Mouse (Mus musculus): ENCODE measurements around the gene Setd4. TPM values are rescaled to one million over a fixed set of nuclear protein-coding genes. Genes with fewer than 3 reads are reported as not detected.

Gene Setd4
- polyA plus RNA-seq, 1 experiment, result 20.4 TPM

- TF ChIP-seq CTCF (IDR thresholded peaks at IDR 0.05; ENCODE audit: extremely low read depth, insufficient read depth, low read length), result no peak
- no peak for TF ChIP-seq POLR2A (IDR thresholded peaks at IDR 0.05; ENCODE audit: extremely low read depth, insufficient read depth, low read length)
- H3K4me3 ChIP-seq (ENCODE audit: insufficient read depth, low read length), result no peak overlapping the region
- H3K4me1 ChIP-seq (ENCODE audit: control insufficient read depth, insufficient read depth, low read length), result no peaks in the 10 kb centered on the region; the same call in 1 of the 2 replicates
- no peak overlapping the region for H3K27ac ChIP-seq (ENCODE audit: insufficient read depth, low read length)
Observed at GRCm38 (mm10) chr16:93609796-93610195, 5.9 kb upstream of the Setd4 start.

- no peaks in the 10 kb centered on the region; the same call in 1 of the 2 replicates for H3K4me1 ChIP-seq (ENCODE audit: control insufficient read depth, insufficient read depth, low read length)
- no peak overlapping the region for H3K27ac ChIP-seq (ENCODE audit: insufficient read depth, low read length)
- no peak for TF ChIP-seq POLR2A (IDR thresholded peaks at IDR 0.05; ENCODE audit: extremely low read depth, insufficient read depth, low read length)
- no peak for TF ChIP-seq CTCF (IDR thresholded peaks at IDR 0.05; ENCODE audit: extremely low read depth, insufficient read depth, low read length)
- H3K4me3 ChIP-seq (ENCODE audit: insufficient read depth, low read length), result no peak overlapping the region; the same call in 1 of the 2 replicates
Observed at GRCm38 (mm10) chr16:93608731-93609130, 4.9 kb upstream of the Setd4 start.

DNA sequence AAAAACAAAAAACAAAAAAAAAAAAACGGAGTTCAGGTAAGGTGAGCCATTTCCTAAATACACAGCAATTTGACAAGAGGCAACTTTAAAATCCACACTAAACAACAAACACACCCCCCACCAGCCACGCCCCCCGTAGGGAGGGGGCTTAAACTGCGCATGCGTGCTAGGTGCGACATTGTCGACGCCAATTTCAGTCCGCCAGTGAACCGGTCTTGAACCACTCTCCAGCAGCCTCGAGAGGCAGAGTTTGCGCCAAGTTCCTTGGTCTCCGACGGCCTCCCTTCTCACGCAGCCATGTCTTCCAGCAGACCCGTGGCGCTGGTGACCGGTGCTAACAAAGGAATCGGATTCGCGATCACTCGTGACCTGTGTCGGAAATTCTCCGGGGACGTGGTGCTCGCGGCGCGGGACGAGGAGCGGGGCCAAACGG, 3.8 kb upstream of the Setd4 start:
- H3K27ac ChIP-seq (ENCODE audit: insufficient read depth, low read length), result no peak overlapping the region
- H3K4me1 ChIP-seq (ENCODE audit: control insufficient read depth, insufficient read depth, low read length), result no peaks in the 10 kb centered on the region; the same call in 1 of the 2 replicates
- peak; percentile 97 for TF ChIP-seq POLR2A (IDR thresholded peaks at IDR 0.05; ENCODE audit: extremely low read depth, insufficient read depth, low read length)
- no peak for TF ChIP-seq CTCF (IDR thresholded peaks at IDR 0.05; ENCODE audit: extremely low read depth, insufficient read depth, low read length)
- peak overlapping the region; percentile 76 for H3K4me3 ChIP-seq (ENCODE audit: insufficient read depth, low read length)

- Histone ChIP-seq H3K4me3 (ENCODE audit: insufficient read depth, low read length) (no peak overlapping the region), H3K4me1 (ENCODE audit: control insufficient read depth, insufficient read depth, low read length) (no peaks in the 10 kb centered on the region; the same call in 1 of the 2 replicates), H3K27ac (ENCODE audit: insufficient read depth, low read length) (no peak overlapping the region)
- TF ChIP-seq POLR2A (IDR thresholded peaks at IDR 0.05; ENCODE audit: extremely low read depth, insufficient read depth, low read length), result no peak
- TF ChIP-seq CTCF (IDR thresholded peaks at IDR 0.05; ENCODE audit: extremely low read depth, insufficient read depth, low read length), result no peak
Observed at GRCm38 (mm10) chr16:93606146-93606545, 2.3 kb upstream of the Setd4 start.

GRCm38 (mm10) chr16:93605553-93605952, 1.7 kb upstream of the Setd4 start, which contains the start of gene Cbr1:
TSS of gene Cbr1 (plus strand) at chr16:93605853.
- TF ChIP-seq CTCF (IDR thresholded peaks at IDR 0.05; ENCODE audit: extremely low read depth, insufficient read depth, low read length), result no peak
- no peak for TF ChIP-seq POLR2A (IDR thresholded peaks at IDR 0.05; ENCODE audit: extremely low read depth, insufficient read depth, low read length)

GRCm38 (mm10) chr16:93604481-93604969, 662 bp upstream of the Setd4 start:
- peak overlapping the region; percentile 68 for H3K27ac ChIP-seq (ENCODE audit: insufficient read depth, low read length)
- 0 out of 2 replicates have a peak, but pooled peaks have one; percentile 28 for TF ChIP-seq POLR2A (IDR thresholded peaks at IDR 0.05; ENCODE audit: extremely low read depth, insufficient read depth, low read length)
- TF ChIP-seq CTCF (IDR thresholded peaks at IDR 0.05; ENCODE audit: extremely low read depth, insufficient read depth, low read length), result no peak
- no peaks in the 10 kb centered on the region; the same call in 1 of the 2 replicates for H3K4me1 ChIP-seq (ENCODE audit: control insufficient read depth, insufficient read depth, low read length)
- H3K4me3 ChIP-seq (ENCODE audit: insufficient read depth, low read length), result peak overlapping the region; percentile 71

More at GRCm38 (mm10) chr16:93605553-93605952, 1.7 kb upstream of the Setd4 start, which contains the start of gene Cbr1:
- Histone ChIP-seq H3K27ac (ENCODE audit: insufficient read depth, low read length) (no peak within 1 kb of the TSS), H3K4me3 (ENCODE audit: insufficient read depth, low read length) (peak within 1 kb of the TSS; percentile 71; the same call in 1 of the 2 replicates), H3K4me1 (ENCODE audit: control insufficient read depth, insufficient read depth, low read length) (no peaks in the 10 kb centered on the region; the same call in 1 of the 2 replicates)

GRCm38 (mm10) chr16:93599461-93599860, 4.4 kb downstream of the Setd4 start:
- H3K4me3 ChIP-seq (ENCODE audit: insufficient read depth, low read length), result no peak overlapping the region
- H3K27ac ChIP-seq (ENCODE audit: insufficient read depth, low read length), result no peak overlapping the region
- TF ChIP-seq POLR2A (IDR thresholded peaks at IDR 0.05; ENCODE audit: extremely low read depth, insufficient read depth, low read length) (no peak), CTCF (IDR thresholded peaks at IDR 0.05; ENCODE audit: extremely low read depth, insufficient read depth, low read length) (no peak)
- no peaks in the 10 kb centered on the region; the same call in 1 of the 2 replicates for H3K4me1 ChIP-seq (ENCODE audit: control insufficient read depth, insufficient read depth, low read length)

GRCm38 (mm10) chr16:93597551-93597950, 6.3 kb downstream of the Setd4 start:
- Histone ChIP-seq H3K4me1 (ENCODE audit: control insufficient read depth, insufficient read depth, low read length) (no peaks in the 10 kb centered on the region), H3K4me3 (ENCODE audit: insufficient read depth, low read length) (no peak overlapping the region), H3K27ac (ENCODE audit: insufficient read depth, low read length) (no peak overlapping the region)
- no peak for TF ChIP-seq CTCF (IDR thresholded peaks at IDR 0.05; ENCODE audit: extremely low read depth, insufficient read depth, low read length)
- no peak for TF ChIP-seq POLR2A (IDR thresholded peaks at IDR 0.05; ENCODE audit: extremely low read depth, insufficient read depth, low read length)

DNA sequence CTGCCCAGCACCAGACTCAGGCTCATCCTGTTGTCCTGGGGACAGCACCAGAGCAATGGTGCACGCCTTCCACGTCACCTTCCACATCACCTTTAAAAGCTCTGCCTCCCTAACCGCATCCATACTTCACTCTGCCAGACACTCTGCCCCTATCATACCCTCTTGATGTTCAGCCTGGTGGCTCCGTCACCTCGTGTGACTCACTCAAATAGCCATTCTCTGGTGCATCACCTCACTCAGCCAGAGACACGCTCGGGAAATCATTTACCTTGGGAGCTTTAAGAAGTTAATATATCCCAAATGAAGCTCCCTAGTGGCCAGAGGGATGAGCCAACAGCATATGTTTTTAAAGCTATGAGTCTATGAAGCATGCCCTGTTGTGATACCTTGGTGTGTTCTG, 7.1 kb downstream of the Setd4 start:
- Histone ChIP-seq H3K4me1 (ENCODE audit: control insufficient read depth, insufficient read depth, low read length) (no peaks in the 10 kb centered on the region), H3K4me3 (ENCODE audit: insufficient read depth, low read length) (no peak overlapping the region), H3K27ac (ENCODE audit: insufficient read depth, low read length) (no peak overlapping the region)
- TF ChIP-seq POLR2A (IDR thresholded peaks at IDR 0.05; ENCODE audit: extremely low read depth, insufficient read depth, low read length) (no peak), CTCF (IDR thresholded peaks at IDR 0.05; ENCODE audit: extremely low read depth, insufficient read depth, low read length) (no peak)

GRCm38 (mm10) chr16:93595766-93596165, 8.1 kb downstream of the Setd4 start:
- Histone ChIP-seq H3K4me3 (ENCODE audit: insufficient read depth, low read length) (no peak overlapping the region), H3K27ac (ENCODE audit: insufficient read depth, low read length) (no peak overlapping the region), H3K4me1 (ENCODE audit: control insufficient read depth, insufficient read depth, low read length) (no peaks in the 10 kb centered on the region)
- TF ChIP-seq POLR2A (IDR thresholded peaks at IDR 0.05; ENCODE audit: extremely low read depth, insufficient read depth, low read length) (no peak), CTCF (IDR thresholded peaks at IDR 0.05; ENCODE audit: extremely low read depth, insufficient read depth, low read length) (no peak)

All from cortical plate, adult 2 months (tissue).